Mouse (Mus musculus): ENCODE measurements around the gene Fads6.

Fads6 gene

DNA sequence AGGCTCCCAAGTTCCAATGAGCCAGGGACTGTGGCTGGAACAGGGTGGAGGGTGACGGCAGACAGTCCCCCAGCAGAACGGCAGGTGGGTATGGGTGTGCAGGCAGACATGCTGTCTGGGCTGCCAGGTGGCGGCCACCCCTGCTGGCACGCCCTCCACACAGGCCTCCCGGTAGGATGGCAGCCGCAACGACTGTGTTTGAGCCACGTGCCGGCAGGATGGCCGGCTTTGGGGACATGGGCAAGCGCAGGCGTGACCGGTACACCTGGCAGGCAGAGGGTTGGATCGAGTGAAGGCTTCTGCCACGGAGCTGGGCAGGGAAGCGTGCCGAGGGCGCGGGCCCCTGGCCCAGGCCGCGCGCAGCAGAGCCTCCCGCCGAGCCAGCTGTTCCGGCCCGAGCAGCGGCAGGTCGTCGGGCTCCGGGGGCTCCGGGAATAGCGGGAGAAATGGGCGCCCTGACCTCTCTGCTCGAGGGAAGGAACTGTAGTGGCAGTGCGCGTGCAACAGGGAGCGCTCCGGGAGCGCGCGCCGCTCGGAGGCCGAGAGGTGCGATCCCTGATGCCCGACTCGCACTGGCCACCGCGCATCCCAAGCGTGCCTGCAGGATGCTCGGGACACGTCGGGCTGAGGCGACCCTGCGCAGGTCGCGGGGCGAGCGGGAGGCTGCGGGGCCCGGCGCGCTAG lies 47.6 kb downstream of the Fads6 start:
- peak; percentile 66 for DNase-seq

DNA sequence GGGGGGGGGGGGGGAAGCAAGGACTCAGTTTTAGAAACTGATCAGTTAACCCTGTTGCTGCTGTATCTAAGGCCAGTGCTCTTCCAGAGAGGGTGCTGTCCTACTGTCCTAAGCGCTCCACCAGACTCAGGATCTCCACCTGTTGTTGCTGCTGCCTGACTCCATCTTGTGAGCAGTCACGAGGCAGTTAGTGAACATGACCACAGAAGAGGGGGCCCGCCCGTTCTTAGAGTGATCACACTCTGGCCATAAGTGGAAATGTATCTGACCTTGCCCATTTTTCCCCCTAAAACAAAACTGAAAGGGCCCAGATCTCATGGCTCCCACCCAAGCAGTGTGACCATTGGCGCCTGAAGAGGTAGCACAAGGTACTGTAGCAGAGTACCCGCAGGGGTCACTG lies 49.5 kb downstream of the Fads6 start:
- DNase-seq = no peak

GRCm38 (mm10) chr11:115247240-115247639 lies 50.2 kb downstream of the Fads6 start:
- no peak for DNase-seq

- no peak for DNase-seq
Measured at GRCm38 (mm10) chr11:115246386-115246785, 51.1 kb downstream of the Fads6 start.

- DNase-seq = no peak
Measured at GRCm38 (mm10) chr11:115244840-115245239, 52.6 kb downstream of the Fads6 start.

DNA sequence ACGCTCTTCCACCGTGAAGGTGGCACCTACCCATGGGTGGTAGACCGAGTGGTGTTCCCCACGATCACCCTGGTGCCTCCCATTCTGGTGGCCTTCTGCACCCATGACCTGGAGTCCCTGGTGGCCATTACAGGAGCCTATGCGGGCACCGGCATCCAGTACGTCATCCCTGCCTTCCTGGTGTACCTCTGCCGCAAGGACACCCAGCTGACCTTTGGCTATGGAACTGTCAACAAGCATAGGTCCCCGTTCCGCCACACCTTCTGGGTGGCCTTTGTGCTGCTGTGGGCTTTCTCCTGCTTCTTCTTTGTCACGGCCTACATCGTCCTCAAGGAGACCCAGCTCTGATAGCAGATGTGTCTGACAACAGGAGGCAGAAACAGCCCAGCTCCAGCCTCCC lies 53.7 kb downstream of the Fads6 start:
- DNase-seq = no peak

DNA sequence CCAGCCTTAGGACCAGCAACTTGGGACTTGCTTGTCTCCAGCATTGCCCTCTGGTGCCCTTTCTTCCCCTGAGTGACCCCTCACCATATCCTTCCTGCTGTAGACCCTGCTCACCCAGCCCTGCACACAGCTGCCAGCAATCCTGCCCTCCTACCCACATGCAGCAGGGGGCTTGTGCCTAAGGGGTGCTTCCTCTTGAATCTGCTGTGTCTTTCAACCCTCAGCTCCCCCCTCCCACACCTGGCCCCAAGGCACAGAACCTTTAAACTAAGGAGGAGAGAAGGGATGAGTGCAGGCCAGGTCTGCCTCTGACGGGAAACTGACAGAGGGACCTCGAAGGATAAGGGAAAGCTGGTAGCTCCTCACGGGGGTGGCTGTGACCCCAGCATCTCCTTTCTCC lies 54.7 kb downstream of the Fads6 start:
- DNase-seq = no peak

- no peak for DNase-seq
Measured at GRCm38 (mm10) chr11:115241402-115241801, 56.1 kb downstream of the Fads6 start.

- DNase-seq = peak; percentile 61
Measured at GRCm38 (mm10) chr11:115236570-115236969, 60.9 kb downstream of the Fads6 start.

- DNase-seq = no peak
Measured at GRCm38 (mm10) chr11:115234320-115235044, 63.0 kb downstream of the Fads6 start.

- peak; percentile 48 for DNase-seq
Measured at GRCm38 (mm10) chr11:115233526-115234290, 63.8 kb downstream of the Fads6 start.

GRCm38 (mm10) chr11:115232889-115233288 lies 64.6 kb downstream of the Fads6 start:
- no peak for DNase-seq

- no peak for DNase-seq
Measured at GRCm38 (mm10) chr11:115231924-115232323, 65.5 kb downstream of the Fads6 start.

- no peak for DNase-seq
Measured at GRCm38 (mm10) chr11:115231168-115231915, 66.1 kb downstream of the Fads6 start.
